Mouse (Mus musculus) E14TG2a.4 (cell line): Measurements from ENCODE around the gene Tubb4b.

ENCODE experiments used
- H3K27me3 ChIP-seq: 2 replicates; pipeline ENCODE4 v1.6.1; 2014; ENCODE audit warnings: low read length, control low read depth; ENCODE audit not compliant: insufficient read depth
- H3K36me3 ChIP-seq: 2 replicates; pipeline ENCODE4 v1.6.1; 2014; ENCODE audit warnings: low read length, control low read depth; ENCODE audit not compliant: insufficient read depth
- H3K4me1 ChIP-seq: replicated peaks from 2 replicates; pipeline ENCODE4 v1.6.1; 2014; ENCODE audit warnings: low read depth, low read length, control low read depth
- H3K4me3 ChIP-seq: replicated peaks from 2 replicates; pipeline ENCODE4 v1.5.1; 2014; ENCODE audit warnings: mild to moderate bottlenecking, low read length
- H3K9me3 ChIP-seq: 2 replicates; pipeline ENCODE4 v1.6.1; 2014; ENCODE audit warnings: low read length, control low read depth
- CTCF ChIP-seq: conservative IDR thresholded peaks from 2 replicates; pipeline ENCODE4 v1.5.1; 2014; ENCODE audit warnings: low read length
- NANOG ChIP-seq: IDR thresholded peaks from 2 replicates; pipeline ENCODE4 v1.6.1; 2014; ENCODE audit warnings: borderline replicate concordance, low read length, mixed read lengths
- POU5F1 ChIP-seq: IDR thresholded peaks from 2 replicates; pipeline ENCODE4 v1.6.1; 2014; ENCODE audit warnings: low read length, borderline replicate concordance

Gene Tubb4b

DNA sequence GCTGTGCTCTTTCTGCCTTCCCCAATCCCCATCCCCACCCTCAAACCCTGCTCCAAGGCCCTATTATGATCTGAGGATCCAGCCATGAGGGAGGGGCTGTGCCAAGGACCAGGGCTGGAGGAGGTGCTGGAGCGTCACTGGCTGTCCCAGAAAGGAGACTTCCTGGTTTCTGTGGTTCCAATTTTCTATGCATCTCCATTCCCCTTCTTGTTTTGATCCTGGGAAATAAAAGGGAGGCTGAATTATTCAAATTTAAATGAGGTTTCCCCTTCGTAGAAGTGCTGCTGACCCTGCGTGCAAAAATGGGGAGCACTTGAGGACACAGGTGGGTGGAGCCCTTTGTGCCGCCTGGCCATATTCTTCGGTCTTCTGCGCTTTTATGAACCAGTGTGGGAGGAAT, 41.8 kb downstream of the Tubb4b start:
- Histone ChIP-seq H3K9me3 (no peaks in the 10 kb centered on the region), H3K4me3 (0 out of 2 replicates have a peak overlapping the region, but pooled peaks have one; percentile 86), H3K4me1 (peaks cover 60% of the 10 kb centered on the region), H3K36me3 (no peaks in the 10 kb centered on the region), H3K27me3 (peaks cover 92% of the 10 kb centered on the region)
- TF ChIP-seq CTCF = no peak
- no peak for TF ChIP-seq POU5F1
- TF ChIP-seq NANOG = no peak

DNA sequence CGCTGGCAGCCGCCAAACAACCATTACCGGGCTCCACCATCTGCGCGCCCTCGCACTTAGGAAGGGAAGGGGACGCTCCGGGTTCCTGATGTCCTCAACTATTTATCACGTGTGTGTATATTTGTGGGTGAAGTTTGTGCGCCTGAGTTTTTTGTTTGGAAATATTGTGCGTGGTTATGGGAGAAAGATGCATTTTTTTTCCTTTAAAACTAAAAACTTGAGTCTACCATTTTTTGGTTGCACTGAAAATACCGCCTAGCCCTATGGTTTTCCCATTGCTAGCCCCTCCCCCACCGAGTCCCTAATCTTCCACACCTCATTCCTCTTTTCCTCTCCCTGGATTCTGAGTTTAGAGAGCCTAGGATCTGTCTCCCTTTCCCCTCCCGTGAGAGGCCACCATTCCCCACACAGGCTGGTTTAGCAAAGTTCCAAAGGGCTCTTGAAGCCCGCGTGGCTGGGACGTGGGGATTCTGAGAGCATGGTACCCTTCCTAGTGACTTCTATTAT, 42.6 kb downstream of the Tubb4b start:
- no peak for TF ChIP-seq POU5F1
- no peak for TF ChIP-seq CTCF
- no peak for TF ChIP-seq NANOG
- Histone ChIP-seq H3K9me3 (no peaks in the 10 kb centered on the region), H3K4me1 (peaks cover 66% of the 10 kb centered on the region), H3K36me3 (no peaks in the 10 kb centered on the region), H3K27me3 (peaks cover 93% of the 10 kb centered on the region), H3K4me3 (peak overlapping the region; percentile 86)

DNA sequence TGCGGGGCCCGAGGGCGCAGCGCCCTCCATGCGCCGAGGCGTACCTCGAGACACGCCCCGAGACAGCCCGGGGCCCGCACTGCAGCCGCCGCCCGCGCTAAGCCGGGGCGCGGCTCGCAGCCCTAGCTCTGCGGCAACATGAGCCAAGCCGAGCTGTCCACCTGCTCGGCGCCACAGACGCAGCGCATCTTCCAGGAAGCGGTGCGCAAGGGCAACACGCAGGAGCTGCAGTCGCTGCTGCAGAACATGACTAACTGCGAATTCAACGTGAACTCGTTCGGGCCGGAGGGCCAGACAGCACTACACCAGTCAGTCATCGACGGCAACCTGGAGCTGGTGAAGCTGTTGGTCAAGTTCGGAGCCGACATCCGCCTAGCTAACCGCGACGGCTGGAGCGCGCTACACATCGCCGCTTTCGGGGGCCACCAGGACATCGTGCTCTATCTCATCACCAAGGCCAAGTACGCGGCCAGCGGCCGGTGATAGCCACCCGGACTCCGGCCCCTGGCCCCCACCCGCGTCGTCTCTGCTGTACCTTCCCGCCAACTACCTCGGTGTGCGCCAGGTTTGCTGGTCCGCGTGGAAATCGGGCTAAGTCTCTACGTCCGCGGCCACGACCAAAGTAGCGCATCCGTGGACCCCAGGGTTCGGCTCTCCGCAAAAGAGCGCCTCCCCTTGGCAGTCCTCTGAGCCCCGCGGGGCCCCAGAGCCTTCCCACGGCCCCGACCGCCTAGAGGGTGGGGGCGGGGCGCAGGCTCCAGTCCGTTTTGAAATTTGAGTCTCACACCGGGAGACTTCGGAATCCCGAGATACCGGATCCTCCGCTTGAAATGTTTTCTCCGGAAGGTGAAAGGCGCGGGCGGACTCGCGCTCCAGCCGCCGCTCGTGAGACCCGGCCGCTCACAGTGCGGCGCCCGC, 43.3 kb downstream of the Tubb4b start:
- no peak for TF ChIP-seq POU5F1
- no peak for TF ChIP-seq NANOG
- TF ChIP-seq CTCF = no peak

DNA sequence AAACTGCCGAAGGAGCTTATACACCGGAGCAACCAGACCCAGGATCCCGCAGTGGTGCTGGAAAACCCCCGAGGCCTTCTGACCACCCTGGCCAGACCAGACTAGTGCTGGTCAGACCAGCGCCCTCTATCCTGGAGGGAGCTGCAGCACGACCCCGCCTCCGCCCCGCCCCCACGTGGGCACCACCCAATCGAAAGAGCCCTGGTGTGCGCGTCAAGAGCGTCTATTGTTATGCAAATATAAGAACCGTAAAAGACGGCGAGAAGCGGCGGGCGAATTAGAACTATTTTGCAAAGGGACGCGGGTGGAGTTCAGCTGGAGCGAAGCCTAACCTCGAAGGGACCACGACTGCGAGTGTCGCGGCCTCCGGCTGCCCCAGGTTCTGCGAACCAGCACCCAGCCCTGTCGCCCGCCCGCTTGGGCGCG, 44.0 kb downstream of the Tubb4b start, which contains the start of gene Nrarp:
Gene Nrarp, plus strand, starts transcription at position 281 of the 426 bp plus-strand sequence.
- peak within 1 kb of the TSS; percentile 86 for H3K4me3 ChIP-seq
- peaks cover 57% of the 10 kb centered on the region for H3K4me1 ChIP-seq
- no peaks in the 10 kb centered on the region for H3K9me3 ChIP-seq
- peaks cover 93% of the 10 kb centered on the region for H3K27me3 ChIP-seq
- no peaks in the 10 kb centered on the region for H3K36me3 ChIP-seq
- no peak for TF ChIP-seq CTCF
- TF ChIP-seq NANOG = no peak
- peak; percentile 96 for TF ChIP-seq POU5F1

More for the DNA sequence above, 43.3 kb downstream of the Tubb4b start:
- peak overlapping the region; percentile 86 for H3K4me3 ChIP-seq
- H3K36me3 ChIP-seq = no peaks in the 10 kb centered on the region
- H3K9me3 ChIP-seq = no peaks in the 10 kb centered on the region
- peaks cover 93% of the 10 kb centered on the region for H3K27me3 ChIP-seq
- peaks cover 59% of the 10 kb centered on the region for H3K4me1 ChIP-seq

DNA sequence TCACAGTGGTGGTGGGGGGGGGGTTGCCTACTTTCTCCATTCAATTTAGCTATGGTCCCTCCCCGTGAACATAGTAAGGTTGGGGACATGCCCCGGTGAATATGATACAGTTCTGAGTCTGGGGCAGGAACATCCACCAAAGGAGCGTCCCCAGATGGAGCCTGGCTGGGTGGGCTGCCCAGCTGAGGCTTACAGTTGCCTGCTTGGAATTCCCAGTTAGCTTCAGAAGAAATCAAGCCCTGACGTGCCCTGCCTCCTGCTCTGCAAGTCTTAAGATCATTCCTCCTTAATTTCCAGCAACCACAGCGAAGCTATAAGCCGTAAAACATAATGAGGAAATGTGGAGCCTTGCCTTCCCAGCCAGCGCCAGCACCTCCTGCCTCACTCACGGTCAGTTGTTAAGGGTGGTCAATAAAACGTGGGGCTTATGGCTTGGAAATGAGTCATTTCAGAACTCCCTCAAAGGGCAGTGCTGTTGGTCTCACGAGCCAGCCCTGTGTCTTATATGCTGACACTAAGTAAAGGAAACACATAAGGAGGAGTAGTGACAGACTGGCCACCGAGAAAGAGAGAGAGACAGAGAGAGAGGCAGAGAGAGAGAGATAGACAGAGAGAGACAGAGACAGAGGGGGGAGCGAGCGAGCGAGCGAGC, 44.8 kb downstream of the Tubb4b start:
- H3K9me3 ChIP-seq = no peaks in the 10 kb centered on the region
- TF ChIP-seq CTCF = no peak
- TF ChIP-seq POU5F1 = no peak
- TF ChIP-seq NANOG = no peak
- H3K4me3 ChIP-seq = peak overlapping the region; percentile 86; the same call in 1 of the 2 replicates
- no peaks in the 10 kb centered on the region for H3K36me3 ChIP-seq
- peaks cover 93% of the 10 kb centered on the region for H3K27me3 ChIP-seq
- peaks cover 54% of the 10 kb centered on the region for H3K4me1 ChIP-seq

DNA sequence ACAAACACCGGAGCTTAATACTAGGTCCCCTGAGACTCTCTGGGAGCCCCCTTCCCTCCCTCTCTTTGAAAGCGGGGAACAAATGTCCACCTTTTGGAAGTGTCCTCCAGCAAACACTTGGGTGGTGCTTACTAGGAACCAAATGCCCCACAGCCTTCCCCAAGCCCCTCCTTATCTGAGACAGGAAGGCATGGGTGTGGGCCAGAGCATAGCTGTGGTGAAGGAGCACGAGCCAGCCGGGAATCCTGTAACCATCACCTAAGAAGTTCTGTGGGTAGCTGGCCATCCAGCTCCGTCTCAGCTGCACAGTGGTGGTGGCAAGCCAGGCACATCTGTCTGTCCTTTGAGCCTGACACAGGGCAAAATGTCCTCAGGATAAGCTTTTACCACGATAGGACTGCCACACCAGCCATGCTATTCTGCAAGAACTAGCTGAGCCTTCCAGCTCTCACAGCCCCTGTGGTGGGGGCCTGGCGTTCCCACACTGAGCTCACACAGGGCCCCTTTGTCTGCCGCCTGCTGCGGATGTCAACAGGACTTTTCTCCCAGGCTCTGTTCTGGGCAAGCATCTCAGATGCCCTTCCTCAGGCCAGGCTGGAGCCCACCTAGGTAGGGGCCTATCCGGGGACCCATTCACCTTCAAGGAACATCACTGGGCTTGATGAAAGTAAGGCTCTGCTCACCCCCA, 46.1 kb downstream of the Tubb4b start:
- TF ChIP-seq NANOG (no peak), CTCF (no peak), POU5F1 (no peak)
- H3K9me3 ChIP-seq = no peaks in the 10 kb centered on the region
- H3K4me3 ChIP-seq = no peak overlapping the region
- no peaks in the 10 kb centered on the region for H3K36me3 ChIP-seq
- H3K27me3 ChIP-seq = peaks cover 93% of the 10 kb centered on the region
- peaks cover 48% of the 10 kb centered on the region for H3K4me1 ChIP-seq

DNA sequence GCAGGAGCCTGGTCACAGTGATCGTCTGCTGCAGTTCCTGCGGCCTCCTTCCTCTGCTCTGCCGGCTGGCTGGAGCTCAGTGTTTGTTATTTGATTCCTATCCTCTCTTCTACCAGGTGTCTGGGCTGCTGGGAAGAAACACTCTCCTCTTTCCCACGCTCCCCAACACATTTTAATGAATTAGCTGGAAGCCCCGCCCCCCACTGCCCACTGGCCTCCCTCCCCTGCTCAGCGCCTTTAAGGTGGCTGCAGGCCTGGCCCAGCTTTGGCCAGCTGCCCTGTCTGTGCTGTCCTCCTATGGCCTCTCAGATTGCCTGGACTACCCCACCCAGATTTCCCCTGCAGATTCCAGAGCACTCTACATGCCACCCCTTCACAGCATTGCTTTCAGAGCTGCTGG, 46.8 kb downstream of the Tubb4b start:
- H3K4me3 ChIP-seq = 0 out of 2 replicates have a peak overlapping the region, but pooled peaks have one; percentile 10
- H3K36me3 ChIP-seq = no peaks in the 10 kb centered on the region
- H3K9me3 ChIP-seq = no peaks in the 10 kb centered on the region
- peaks cover 50% of the 10 kb centered on the region for H3K4me1 ChIP-seq
- TF ChIP-seq NANOG (no peak), CTCF (no peak), POU5F1 (no peak)
- peaks cover 93% of the 10 kb centered on the region for H3K27me3 ChIP-seq
